Mouse (Mus musculus) liver, embryonic 14.5 days (tissue): ENCODE measurements around the gene Hydin.

ENCODE experiments used
- CTCF ChIP-seq: IDR thresholded peaks from 2 replicates; pipeline ENCODE4 v1.5.1; 2016; ENCODE audit warnings: antibody characterized with exemption, low read depth, control low read depth
- EP300 ChIP-seq: IDR thresholded peaks from 2 replicates; pipeline ENCODE4 v1.6.1; 2016; ENCODE audit warnings: antibody characterized with exemption, low read depth

- no peak for TF ChIP-seq CTCF
- no peak for TF ChIP-seq EP300
Observed at GRCm38 (mm10) chr8:110477256-110477655, 210.5 kb downstream of the Hydin start.
